Mouse (Mus musculus): ENCODE data around the gene 4930469K13Rik. TPM values are rescaled to one million over a fixed set of nuclear protein-coding genes. Genes with fewer than 3 reads are reported as not detected.

4930469K13Rik gene
- total RNA-seq, 2 experiments from 2014 or later = not detected

DNA sequence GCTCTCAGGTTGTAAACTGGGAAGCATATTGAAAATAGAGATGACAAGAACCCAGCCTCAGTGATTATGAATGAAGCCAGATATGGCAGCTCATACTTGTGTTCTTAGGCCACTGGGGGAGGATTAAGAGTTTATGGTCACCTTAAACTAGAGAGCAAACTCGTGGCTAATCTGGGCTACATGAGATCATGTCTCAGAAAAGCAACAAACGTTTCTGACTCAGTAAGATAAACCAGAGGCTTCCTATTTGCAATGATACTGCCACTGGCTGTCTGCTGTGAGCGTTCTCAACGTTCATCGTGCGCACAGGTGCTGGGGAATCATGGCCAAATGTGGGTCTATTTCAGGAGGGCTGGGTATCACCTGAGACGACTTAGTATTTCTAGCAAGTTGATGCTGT lies 14.6 kb downstream of the 4930469K13Rik start:
- DNase-seq = no peak

DNA sequence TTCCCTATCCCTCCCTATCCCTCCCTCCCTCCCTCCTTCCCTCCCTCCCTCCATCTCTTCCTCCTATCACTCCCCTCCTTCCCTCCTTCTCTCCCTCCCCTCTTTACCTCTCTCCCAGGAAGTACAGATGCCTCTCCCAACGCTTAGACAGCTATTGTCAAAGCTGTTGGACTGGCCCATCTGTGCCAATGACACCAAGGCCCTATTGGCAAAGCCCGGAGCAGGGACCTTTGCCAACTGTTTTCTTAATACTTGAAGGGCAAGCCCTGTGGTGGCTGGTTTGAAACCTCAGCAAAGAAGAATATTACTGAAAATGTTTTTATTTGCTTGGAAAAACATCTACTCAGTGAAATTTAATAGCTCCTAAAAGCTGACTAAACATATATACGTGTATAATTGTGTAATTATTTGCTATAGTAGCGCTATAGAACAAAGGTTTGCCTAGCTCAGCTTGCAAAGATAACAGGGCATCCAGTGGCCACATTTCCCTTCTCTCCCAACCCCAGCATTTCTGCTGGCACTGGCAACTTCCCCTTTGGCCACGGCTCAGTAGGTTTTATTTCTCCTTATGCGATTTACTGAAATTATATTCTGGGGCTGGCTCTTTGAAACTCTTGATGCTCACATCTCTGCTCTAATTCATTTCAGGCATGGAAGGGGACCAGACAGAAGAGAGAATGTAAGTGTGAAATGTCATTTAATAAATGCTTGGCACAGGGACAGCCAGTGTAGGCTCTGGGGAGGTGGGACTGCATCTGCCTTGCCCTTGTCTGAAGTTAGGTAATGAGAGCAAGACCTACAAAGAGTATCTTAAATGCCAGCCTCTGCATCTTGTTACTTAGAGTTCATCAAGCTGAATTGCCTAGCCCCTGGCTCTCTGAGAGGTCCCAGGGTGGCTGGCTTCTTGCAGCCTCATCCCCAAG lies 18.6 kb downstream of the 4930469K13Rik start:
- intact Hi-C loops (cut with DNase I) = loop anchor here (10.0 kb wide), 1 partner anchor 155 kb away; no protein-coding TSS in a partner anchor

More for the DNA sequence above, 14.6 kb downstream of the 4930469K13Rik start:
- intact Hi-C loops (cut with DNase I) = loop anchor here (10.0 kb wide), 1 partner anchor 159 kb away; no protein-coding TSS in a partner anchor

DNA sequence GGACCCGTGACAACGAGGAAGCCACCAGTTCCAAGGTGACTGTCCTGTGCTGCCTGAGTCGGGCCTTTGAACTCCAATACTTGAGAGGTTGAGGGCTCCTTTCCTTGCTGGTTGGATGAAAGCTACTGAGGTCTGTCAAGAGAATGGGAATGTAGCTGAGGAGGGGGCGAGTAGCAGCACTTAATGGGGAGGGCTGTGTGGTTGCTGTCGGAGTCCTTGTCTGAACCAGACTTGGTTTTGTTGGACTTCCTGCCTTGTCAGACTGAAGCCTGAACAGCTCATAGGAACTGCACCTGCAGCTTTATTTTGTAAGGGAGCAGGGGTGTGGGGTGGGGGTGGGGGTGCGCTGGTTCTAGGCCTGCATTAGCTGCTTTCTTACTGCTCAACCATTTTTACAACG lies 19.8 kb downstream of the 4930469K13Rik start:
- no peak for DNase-seq
- intact Hi-C loops (cut with DNase I) = no loop called here

More for the DNA sequence above, 18.6 kb downstream of the 4930469K13Rik start:
- no peak for DNase-seq

- intact Hi-C loops (cut with DNase I) = no loop called here
- DNase-seq = no peak
Observed at GRCm38 (mm10) chr11:34077870-34078269, 20.5 kb downstream of the 4930469K13Rik start.

GRCm38 (mm10) chr11:34073776-34074175 lies 24.6 kb downstream of the 4930469K13Rik start:
- intact Hi-C loops (cut with DNase I) = loop anchor here (2.0 kb wide), 1 partner anchor 69 kb away; no protein-coding TSS in a partner anchor
- DNase-seq = peak; percentile 68 to 78

GRCm38 (mm10) chr11:34072309-34072708 lies 26.0 kb downstream of the 4930469K13Rik start:
- intact Hi-C loops (cut with DNase I) = loop anchor here (2.0 kb wide), 1 partner anchor 68 kb away; no protein-coding TSS in a partner anchor
- no peak for DNase-seq

GRCm38 (mm10) chr11:34070596-34070995 lies 27.8 kb downstream of the 4930469K13Rik start:
- peak; percentile 24 to 31 for DNase-seq
- intact Hi-C loops (cut with DNase I) = no loop called here

- DNase-seq = peak; percentile 7 to 13
- intact Hi-C loops (cut with DNase I) = no loop called here
Observed at GRCm38 (mm10) chr11:34063702-34064485, 34.5 kb downstream of the 4930469K13Rik start.

DNA sequence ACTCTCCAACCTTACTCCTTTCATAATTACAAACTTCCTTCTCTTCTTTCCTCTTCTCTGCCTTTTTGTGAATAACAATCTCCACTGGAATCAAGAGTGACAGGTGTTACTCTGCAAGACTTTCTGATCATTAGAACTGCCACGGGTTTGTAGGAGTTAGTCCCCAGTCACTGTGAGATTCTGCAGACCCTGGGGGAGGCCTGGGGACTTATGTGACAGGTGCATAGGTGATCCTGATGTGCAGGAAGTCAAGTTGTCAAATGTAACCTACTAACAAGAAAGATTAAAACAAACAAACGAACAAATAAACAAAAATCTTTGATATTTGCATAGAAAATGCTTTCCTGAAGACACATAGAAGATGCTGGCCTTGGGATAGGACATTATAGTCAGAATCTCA lies 35.1 kb downstream of the 4930469K13Rik start:
- intact Hi-C loops (cut with DNase I) = no loop called here
- DNase-seq = no peak

- DNase-seq = no peak
- intact Hi-C loops (cut with DNase I) = no loop called here
Observed at GRCm38 (mm10) chr11:34061740-34062139, 36.6 kb downstream of the 4930469K13Rik start.

- no peak for DNase-seq
- intact Hi-C loops (cut with DNase I) = no loop called here
Observed at GRCm38 (mm10) chr11:34058960-34059359, 39.4 kb downstream of the 4930469K13Rik start.

DNA sequence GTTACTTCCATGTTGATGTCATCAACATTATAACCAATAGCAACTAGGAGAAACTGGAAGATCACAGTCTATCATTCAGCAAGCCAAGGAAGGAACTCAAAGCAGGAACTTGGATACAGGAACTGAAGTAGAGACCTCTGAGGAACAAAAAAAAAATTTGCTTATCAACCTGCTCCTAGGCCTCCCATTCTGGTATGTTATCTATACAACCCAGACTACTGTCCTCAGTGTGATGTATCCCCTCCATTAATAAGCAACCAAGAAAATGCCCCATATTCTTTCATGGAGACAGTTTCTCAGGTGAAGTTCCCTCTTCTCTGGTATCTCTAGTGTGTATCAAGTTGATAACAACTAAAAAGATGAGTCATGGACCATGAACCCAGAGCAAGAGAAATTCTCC lies 40.0 kb downstream of the 4930469K13Rik start:
- no peak for DNase-seq
- intact Hi-C loops (cut with DNase I) = no loop called here

GRCm38 (mm10) chr11:34056715-34057114 lies 41.6 kb downstream of the 4930469K13Rik start:
- intact Hi-C loops (cut with DNase I) = no loop called here
- DNase-seq = no peak

DNA sequence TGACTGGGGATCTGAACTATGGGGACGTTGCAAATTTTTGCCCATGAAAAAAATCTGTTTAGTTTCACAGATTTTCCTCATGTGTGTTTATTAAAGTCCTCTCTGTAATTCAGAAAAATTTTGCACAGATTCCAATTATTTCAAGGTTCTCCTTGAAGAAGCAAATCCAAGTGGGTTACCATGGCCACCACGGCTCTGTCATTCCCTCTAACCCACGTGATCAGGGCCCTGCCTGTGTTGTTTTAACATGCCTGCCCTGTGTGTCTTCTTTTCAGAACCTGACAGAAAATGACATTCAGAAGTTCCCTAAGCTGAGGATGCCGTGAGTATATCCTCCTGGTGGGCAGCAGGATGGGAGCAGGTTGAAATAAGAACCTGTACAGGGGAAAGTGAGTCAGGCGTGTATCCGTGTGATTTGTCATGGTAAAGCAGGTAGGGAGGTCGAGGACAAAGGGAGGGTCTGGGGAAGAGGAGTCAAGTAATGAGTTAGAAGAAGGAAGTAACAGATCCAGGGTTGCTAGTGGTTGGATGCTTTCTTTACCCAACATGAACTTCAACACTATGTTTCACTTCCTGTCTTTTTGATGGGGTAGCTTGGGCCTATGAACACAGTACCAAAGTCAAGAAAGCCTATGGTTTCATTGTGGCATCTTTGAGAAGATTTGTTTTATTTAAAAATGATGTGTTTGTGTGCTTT lies 44.2 kb downstream of the 4930469K13Rik start:
- intact Hi-C loops (cut with DNase I) = no loop called here
- DNase-seq = no peak

DNA sequence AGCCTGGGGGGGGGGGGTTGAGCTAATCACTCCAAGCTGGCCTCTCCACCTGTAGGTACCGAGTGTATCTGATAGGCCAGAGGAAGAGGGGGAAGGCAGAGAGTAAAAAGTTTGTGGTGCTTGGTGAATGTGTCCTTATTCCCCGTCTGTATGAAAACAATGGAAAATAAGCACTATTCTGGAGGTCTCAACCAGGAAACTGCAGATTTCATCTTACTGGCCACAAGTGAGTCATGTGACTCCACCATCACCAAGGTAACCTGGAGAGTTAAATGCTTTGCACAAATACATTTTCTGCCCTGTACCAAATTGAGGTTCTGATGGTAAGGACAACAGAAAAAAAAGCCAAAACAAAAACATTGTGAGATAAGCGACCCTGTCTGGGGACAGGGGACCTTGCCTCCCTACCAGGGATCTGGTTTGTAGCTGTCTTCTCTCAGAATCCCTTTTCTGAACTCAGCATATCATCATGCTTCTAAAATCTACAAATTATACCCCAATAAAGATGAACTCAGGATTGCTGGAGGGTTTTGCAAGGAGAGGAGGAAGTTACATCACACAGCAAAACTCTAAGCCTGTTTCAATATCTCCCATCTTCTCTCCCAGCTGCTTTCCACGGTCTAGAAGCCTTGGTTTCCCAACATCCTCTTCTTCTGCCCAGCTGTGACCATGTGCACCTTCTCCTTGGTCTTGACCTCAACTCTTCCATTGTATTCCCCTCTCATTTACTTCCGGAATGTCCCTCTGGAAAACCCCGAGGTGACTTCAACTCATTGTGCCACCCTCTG lies 45.1 kb downstream of the 4930469K13Rik start:
- no peak for DNase-seq
- intact Hi-C loops (cut with DNase I) = no loop called here

GRCm38 (mm10) chr11:34050643-34051042 lies 47.7 kb downstream of the 4930469K13Rik start:
- no peak for DNase-seq
- intact Hi-C loops (cut with DNase I) = no loop called here

GRCm38 (mm10) chr11:34050063-34050462 lies 48.3 kb downstream of the 4930469K13Rik start:
- no peak for DNase-seq
- intact Hi-C loops (cut with DNase I) = no loop called here

- intact Hi-C loops (cut with DNase I) = no loop called here
- no peak for DNase-seq
Observed at GRCm38 (mm10) chr11:34049125-34049379, 49.3 kb downstream of the 4930469K13Rik start.

- intact Hi-C loops (cut with DNase I) = no loop called here
- no peak for DNase-seq
Observed at GRCm38 (mm10) chr11:34048375-34049124, 49.8 kb downstream of the 4930469K13Rik start.
